Mouse (Mus musculus): ENCODE data around the gene Dgki.

- TF ChIP-seq ZC3H11A (IDR thresholded peaks at IDR 0.05; ENCODE audit: borderline replicate concordance, low read depth, low read length) (no peak), MAFK (IDR thresholded peaks at IDR 0.05; ENCODE audit: insufficient read depth, low read depth, low read length) (no peak), ZNF384 (IDR thresholded peaks at IDR 0.05; ENCODE audit: low read depth, low read length) (no peak), HCFC1 (IDR thresholded peaks at IDR 0.05; ENCODE audit: borderline replicate concordance, insufficient read depth, low read length) (no peak), CHD2 (IDR thresholded peaks at IDR 0.05; ENCODE audit: low read depth, low read length) (no peak)
Observed at GRCm38 (mm10) chr6:37327519-37327918, 27.5 kb upstream of the Dgki start.

All from ES-E14 (cell line).